Mouse (Mus musculus) MEL (cell line): ENCODE measurements around the gene Ddx49.

Experiments
- CTCF ChIP-seq, 3 experiments: IDR thresholded peaks in 2 of 3; conservative IDR thresholded peaks in 1 of 3; 2 replicates each; pipeline ENCODE4 v1.5.1; 2011 to 2012; ENCODE audit warnings: low read length in 3 of 3, low read depth in 2 of 3, mild to moderate bottlenecking in 2 of 3, improper control_type of control experiment in 1 of 3, inconsistent platforms in 1 of 3, mixed read lengths in 1 of 3, moderate library complexity in 1 of 3; ENCODE audit not compliant: control insufficient read depth in 1 of 3, insufficient read depth in 1 of 3, poor library complexity in 1 of 3, severe bottlenecking in 1 of 3
- E2F4 ChIP-seq: IDR thresholded peaks from 2 replicates; pipeline ENCODE4 v1.6.1; 2011; ENCODE audit warnings: low read depth, low read length, improper control_type of control experiment, borderline replicate concordance
- MAFK ChIP-seq: IDR thresholded peaks from 2 replicates; pipeline ENCODE4 v1.6.1; 2011; ENCODE audit warnings: low read depth, mild to moderate bottlenecking, low read length, improper control_type of control experiment, borderline replicate concordance
- POLR2A ChIP-seq, 2 experiments: IDR thresholded peaks; 2 replicates each; pipeline ENCODE4 v1.6.1; 2011 to 2012; ENCODE audit warnings: low read length in 2 of 2, mild to moderate bottlenecking in 2 of 2, control low read depth in 1 of 2, improper control_type of control experiment in 1 of 2, low read depth in 1 of 2, moderate library complexity in 1 of 2; ENCODE audit not compliant: control insufficient read depth in 1 of 2, insufficient read depth in 1 of 2, poor library complexity in 1 of 2
- POLR2AphosphoS2 ChIP-seq: IDR thresholded peaks from 2 replicates; pipeline ENCODE4 v1.6.1; 2011; ENCODE audit warnings: low read length, improper control_type of control experiment
- RCOR1 ChIP-seq: IDR thresholded peaks from 2 replicates; pipeline ENCODE4 v1.6.1; 2012; ENCODE audit warnings: low read depth, mild to moderate bottlenecking, inconsistent platforms, low read length, improper control_type of control experiment

DNA sequence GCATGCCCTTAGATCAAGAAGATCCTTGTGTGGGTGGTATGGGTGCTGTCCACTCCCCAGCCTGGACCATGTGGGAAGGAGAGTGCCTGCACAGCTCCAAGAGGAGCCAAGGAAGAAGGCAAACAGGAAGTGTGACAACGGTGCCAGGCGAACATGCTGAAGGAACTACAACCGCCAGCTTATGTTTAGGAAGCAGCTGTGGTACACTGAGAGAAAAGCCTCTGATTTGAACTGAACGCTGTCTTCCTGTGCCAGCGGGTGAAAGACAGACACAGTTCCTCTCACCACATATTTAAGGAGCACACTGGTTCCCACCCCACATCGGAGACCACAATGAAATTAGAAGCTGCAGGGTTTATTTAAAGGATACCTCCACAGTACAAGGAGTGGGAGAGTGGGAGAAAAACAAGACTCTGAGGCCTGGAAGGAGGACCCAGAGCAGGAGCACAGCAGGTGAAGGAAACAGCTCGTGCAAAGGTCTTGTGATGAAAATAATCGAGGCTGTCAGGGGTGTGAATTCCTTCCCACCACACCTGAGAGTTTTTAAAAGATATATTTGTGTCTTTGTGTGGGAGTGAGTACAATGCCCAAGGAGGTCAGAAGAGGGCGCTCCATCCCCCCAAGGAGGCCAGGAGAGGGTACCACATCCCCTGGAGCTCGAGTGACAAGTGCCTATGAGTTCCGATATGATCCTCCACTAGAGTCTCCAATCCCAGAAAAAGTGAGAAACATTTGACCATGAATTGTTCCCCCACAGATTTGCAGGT is 33.3 kb downstream of the Ddx49 start:
- TF ChIP-seq CTCF (IDR thresholded peaks at IDR 0.05 in 2 of 3, conservative IDR thresholded peaks at IDR 0.05 in 1 of 3; ENCODE audit: control insufficient read depth in 1 of 3, insufficient read depth in 1 of 3, low read depth in 2 of 3, low read length in 3 of 3, poor library complexity in 1 of 3, severe bottlenecking in 1 of 3): peak; percentile 50 to 72 (median 61)
- TF ChIP-seq POLR2A (IDR thresholded peaks at IDR 0.05; ENCODE audit: control insufficient read depth in 1 of 2, insufficient read depth in 1 of 2, low read depth in 1 of 2, low read length in 2 of 2, poor library complexity in 1 of 2): no peak
- no peak for TF ChIP-seq E2F4
- no peak; the same call in 1 of the 2 replicates for TF ChIP-seq POLR2AphosphoS2
- TF ChIP-seq RCOR1: no peak
- no peak for TF ChIP-seq MAFK
